ENCODE assay signal across 21 mouse cellular contexts in the genomic region with DNA sequence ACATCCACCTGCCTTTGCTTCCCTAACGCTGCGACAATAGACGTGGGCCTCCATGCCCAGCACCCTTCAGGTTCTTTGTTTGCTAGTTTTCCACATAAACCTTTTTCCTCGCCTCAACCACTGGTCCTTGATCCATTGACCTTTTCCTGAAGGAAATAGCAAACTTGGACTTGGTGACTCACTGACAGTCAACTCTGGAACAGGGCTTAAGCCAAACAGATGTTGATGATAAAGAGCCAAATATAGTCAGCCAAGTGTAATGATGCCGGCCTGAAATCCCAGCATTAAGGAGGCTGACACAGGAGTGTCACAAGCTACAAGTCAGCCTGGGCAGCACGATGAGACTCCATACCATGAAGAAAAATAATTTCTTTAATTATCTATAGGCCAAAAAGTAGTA.
A peak's percentile ranks its signal among the peaks of the same experiment; 100 is the strongest.
DNase-seq lines count a peak whose midpoint lies in the region; ATAC-seq and TF ChIP-seq lines count a peak whose summit lies in the region.
"Had no signal": no experiment of that assay in that cellular context is flagged by ENCODE, and none has a peak within 500 bp of the region (broad histone marks: within the 10 kb centered on the region; RNA-seq: fewer than 3 reads in every experiment).

No protein-coding gene starts in this region.

- no peak overlapping the region for H3K9ac ChIP-seq in lung, postnatal 0 days (replicated peaks; ENCODE audit: low read depth)
- H3K9ac ChIP-seq: forebrain, embryonic 13.5 days; forebrain, postnatal 0 days; heart, embryonic 15.5 days; hindbrain, embryonic 14.5 days; intestine, embryonic 15.5 days had no signal

- H3K4me2 ChIP-seq in lung, postnatal 0 days (replicated peaks; ENCODE audit: low read depth, low read length), result no peak overlapping the region
- H3K4me2 ChIP-seq: forebrain, embryonic 13.5 days; heart, embryonic 15.5 days; hindbrain, embryonic 14.5 days; intestine, embryonic 15.5 days had no signal

- H3K4me3 ChIP-seq in lung, postnatal 0 days (ENCODE audit: low read depth, low read length), result no peak overlapping the region
- H3K4me3 ChIP-seq: embryonic facial prominence, embryonic 10.5 days; forebrain, embryonic 13.5 days; heart, embryonic 10.5 days; heart, embryonic 15.5 days; hindbrain, embryonic 10.5 days; intestine, embryonic 15.5 days had no signal

- no peak for TF ChIP-seq EP300 in lung, postnatal 0 days (IDR thresholded peaks at IDR 0.05)

- H3K27ac ChIP-seq in lung, postnatal 0 days (ENCODE audit: low read length), result no peak overlapping the region
- H3K27ac ChIP-seq: embryonic facial prominence, embryonic 10.5 days; forebrain, embryonic 13.5 days; heart, embryonic 10.5 days; heart, embryonic 15.5 days; hindbrain, embryonic 10.5 days; hindbrain, embryonic 14.5 days; intestine, embryonic 15.5 days had no signal

- no peak for TF ChIP-seq CTCF in lung, postnatal 0 days (IDR thresholded peaks at IDR 0.05)

- ATAC-seq in lung, postnatal 0 days, result no peak
- ATAC-seq: forebrain, embryonic 13.5 days; forebrain, postnatal 0 days; intestine, embryonic 15.5 days had no signal

- DNase-seq in adrenal gland, adult 2 months, result peak; percentile 34
- DNase-seq in adrenal gland, postnatal 25 days, result no peak
- peak; percentile 2 to 7 for DNase-seq in heart, adult 9 months (ENCODE audit: low spot score in 2 of 2)
- no peak for DNase-seq in heart, adult 11 months
- peak; percentile 34 for DNase-seq in lung, postnatal 0 days (ENCODE audit: low spot score)
- DNase-seq in lung, postnatal 4 days, result no peak
- peak; percentile 32 for DNase-seq in skeletal muscle tissue, adult 2 months (ENCODE audit: low read depth, low spot score)
- DNase-seq in c-Kit-positive CD71-positive TER-119-positive erythroid progenitor cells, embryonic 14.5 days (ENCODE audit: low spot score), result no peak
- DNase-seq: adrenal gland, postnatal 10 days; cerebellum, adult 18-20 months; cerebellum, postnatal 10 days; forebrain, postnatal 0 days; heart, postnatal 14 days had no signal

- no peaks in the 10 kb centered on the region for H3K9me3 ChIP-seq in lung, postnatal 0 days (ENCODE audit: low read length)
- H3K9me3 ChIP-seq: embryonic facial prominence, embryonic 10.5 days; forebrain, embryonic 13.5 days; heart, embryonic 10.5 days; heart, embryonic 15.5 days; hindbrain, embryonic 10.5 days; intestine, embryonic 15.5 days had no signal

- H3K27me3 ChIP-seq in lung, postnatal 0 days (replicated peaks; ENCODE audit: insufficient read depth, low read length), result no peaks in the 10 kb centered on the region
- H3K27me3 ChIP-seq: CH12.LX; forebrain, embryonic 13.5 days; heart, embryonic 15.5 days; intestine, embryonic 15.5 days had no signal

- no peaks in the 10 kb centered on the region for H3K36me3 ChIP-seq in lung, postnatal 0 days (ENCODE audit: insufficient read depth, low read length)
- H3K36me3 ChIP-seq: embryonic facial prominence, embryonic 10.5 days; heart, embryonic 10.5 days; heart, embryonic 15.5 days; hindbrain, embryonic 10.5 days; intestine, embryonic 15.5 days had no signal

- 52% methylated on average over 6 of the region's 6 CpGs for WGBS in lung, postnatal 0 days

- H3K4me1 ChIP-seq in lung, postnatal 0 days (ENCODE audit: insufficient read depth, low read depth, low read length), result no peaks in the 10 kb centered on the region
- H3K4me1 ChIP-seq: embryonic facial prominence, embryonic 10.5 days; forebrain, embryonic 13.5 days; heart, embryonic 10.5 days; heart, embryonic 15.5 days; intestine, embryonic 15.5 days had no signal

Comparison
In these comparisons a context has a peak if more than half of its experiments do, and no peak if none do; other contexts are left out.
1. DNase-seq: peak in adrenal gland, adult 2 months (single experiment), heart, adult 9 months (2 of 2), lung, postnatal 0 days (single experiment) and skeletal muscle tissue, adult 2 months (single experiment); none in adrenal gland, postnatal 25 days (single experiment), heart, adult 11 months (single experiment), lung, postnatal 4 days (0 of 2) and c-Kit-positive CD71-positive TER-119-positive erythroid progenitor cells, embryonic 14.5 days (single experiment).